Mouse (Mus musculus) small intestine, adult 2 months (tissue): ENCODE measurements around the gene Il11. TPM values are rescaled to one million over a fixed set of nuclear protein-coding genes. Genes with fewer than 3 reads are reported as not detected.
"Not testable (repeated sequence)": the region's sequence is repeated elsewhere in the genome, so short reads cannot be mapped to it uniquely, and the experiment has no call there.

ENCODE experiments used
- H3K27ac ChIP-seq: fragments of 200-500 bp; 2 replicates; pipeline ENCODE4 v1.5.1; 2012; ENCODE audit warnings: low read depth, low read length, control low read depth, inconsistent platforms; ENCODE audit not compliant: insufficient read depth
- H3K27me3 ChIP-seq: fragments of 200-500 bp; 2 replicates; pipeline ENCODE4 v1.6.1; 2012; ENCODE audit warnings: mild to moderate bottlenecking, moderate library complexity, low read length, inconsistent platforms; ENCODE audit not compliant: control insufficient read depth, insufficient read depth
- H3K36me3 ChIP-seq: fragments of 200-500 bp; 2 replicates; pipeline ENCODE4 v1.6.1; 2012; ENCODE audit warnings: mild to moderate bottlenecking, low read length, control low read depth, inconsistent platforms; ENCODE audit not compliant: control insufficient read depth, insufficient read depth
- H3K4me1 ChIP-seq: fragments of 200-500 bp; 2 replicates; pipeline ENCODE4 v1.6.1; 2012; ENCODE audit warnings: low read length, inconsistent platforms, mixed read lengths; ENCODE audit not compliant: control insufficient read depth, insufficient read depth, insufficient read length
- H3K4me3 ChIP-seq: fragments of 200-500 bp; 2 replicates; pipeline ENCODE4 v1.5.1; 2012; ENCODE audit warnings: low read depth, mild to moderate bottlenecking, control low read depth, inconsistent platforms, low read length, moderate library complexity
- CTCF ChIP-seq: fragments of 200-500 bp; IDR thresholded peaks from 2 replicates; pipeline ENCODE4 v1.5.1; 2012; ENCODE audit warnings: low read depth, mild to moderate bottlenecking, control low read depth, inconsistent platforms, low read length, moderate library complexity, mixed read lengths; ENCODE audit not compliant: insufficient replicate concordance, insufficient read length; ENCODE audit errors: extremely low read depth
- POLR2A ChIP-seq: fragments of 200-500 bp; IDR thresholded peaks from 2 replicates; pipeline ENCODE4 v1.6.1; 2012; ENCODE audit warnings: low read depth, mild to moderate bottlenecking, control low read depth, inconsistent platforms, low read length, moderate library complexity
- WGBS: fragments of 180-500 bp; shearing (Covaris S2); methylation state at CpG from one replicate; pipeline ENCODE4 v1.1.7; 2018; 5-methylcytosine and 5-hydroxymethylcytosine counted together
- polyA plus RNA-seq: library from polyadenylated mRNA; depleted of rRNA; stranded (reverse); fragments of >200 nt; gene quantifications from 2 replicates; pipeline ENCODE4 v1.2.3, GENCODE M21; 2012

Il11 gene
- polyA plus RNA-seq, 1 experiment, result 0.32 TPM

GRCm38 (mm10) chr7:4794631-4795168 is 12.0 kb upstream of the Il11 start:
- Histone ChIP-seq H3K36me3 (peaks cover 20% of the 10 kb centered on the region), H3K4me1 (peaks cover 5% of the 10 kb centered on the region; the same call in 1 of the 2 replicates), H3K27me3 (no peaks in the 10 kb centered on the region), H3K27ac (0 out of 2 replicates have a peak overlapping the region, but pooled peaks have one; percentile 6), H3K4me3 (no peak overlapping the region)
- WGBS, result 59% methylated on average over 3 of the region's 3 CpGs
- TF ChIP-seq POLR2A (no peak), CTCF (no peak)

GRCm38 (mm10) chr7:4793674-4794073 is 11.0 kb upstream of the Il11 start:
- TF ChIP-seq CTCF (no peak), POLR2A (no peak)
- peaks cover 20% of the 10 kb centered on the region for H3K36me3 ChIP-seq
- 27% methylated on average over 4 of the region's 4 CpGs for WGBS
- H3K4me3 ChIP-seq, result peak overlapping the region; percentile 88
- H3K27me3 ChIP-seq, result no peaks in the 10 kb centered on the region
- peaks cover 7% of the 10 kb centered on the region; the same call in 1 of the 2 replicates for H3K4me1 ChIP-seq
- H3K27ac ChIP-seq, result 0 out of 2 replicates have a peak overlapping the region, but pooled peaks have one; percentile 25

- H3K36me3 ChIP-seq, result peaks cover 20% of the 10 kb centered on the region
- H3K4me3 ChIP-seq, result peak overlapping the region; percentile 88
- not testable (repeated sequence) for H3K27me3 ChIP-seq, H3K4me1 ChIP-seq
- peak overlapping the region; percentile 90; the same call in 1 of the 2 replicates for H3K27ac ChIP-seq
- under 1% methylated on average over 31 of the region's 31 CpGs for WGBS
Measured at GRCm38 (mm10) chr7:4793248-4793647, 10.6 kb upstream of the Il11 start.

- peak within 1 kb of the TSS; percentile 88 for H3K4me3 ChIP-seq
- TF ChIP-seq CTCF (no peak), POLR2A (peak; percentile 85; the same call in 1 of the 2 replicates)
- H3K4me1 ChIP-seq, result peaks cover 7% of the 10 kb centered on the region; the same call in 1 of the 2 replicates
- no peaks in the 10 kb centered on the region for H3K27me3 ChIP-seq
- peaks cover 20% of the 10 kb centered on the region for H3K36me3 ChIP-seq
- H3K27ac ChIP-seq, result peak within 1 kb of the TSS; percentile 97
- under 1% methylated on average over 54 of the region's 54 CpGs for WGBS
Measured at GRCm38 (mm10) chr7:4792278-4793212, 9.9 kb upstream of the Il11 start, which contains the start of gene Rpl28. TSS of gene Rpl28 (plus strand) at chr7:4792874.

- peaks cover 7% of the 10 kb centered on the region; the same call in 1 of the 2 replicates for H3K4me1 ChIP-seq
- TF ChIP-seq CTCF, result no peak
- TF ChIP-seq POLR2A, result no peak; the same call in none of the 2 replicates
- 4% methylated on average over 40 of the region's 40 CpGs for WGBS
- H3K27ac ChIP-seq, result peak within 1 kb of the TSS; percentile 84
- H3K27me3 ChIP-seq, result no peaks in the 10 kb centered on the region
- peaks cover 9% of the 10 kb centered on the region for H3K36me3 ChIP-seq
- peak within 1 kb of the TSS; percentile 81 for H3K4me3 ChIP-seq
Measured at GRCm38 (mm10) chr7:4789436-4789935, 6.8 kb upstream of the Il11 start, which contains the start of gene Tmem238. TSS of gene Tmem238 (minus strand) at chr7:4789656.

- no peak for TF ChIP-seq POLR2A
- no peak for TF ChIP-seq CTCF
- peaks cover 8% of the 10 kb centered on the region for H3K36me3 ChIP-seq
- 1% methylated on average over 64 of the region's 64 CpGs for WGBS
- H3K4me3 ChIP-seq, result peak overlapping the region; percentile 81
- H3K27ac ChIP-seq, result peak overlapping the region; percentile 77
- peaks cover 7% of the 10 kb centered on the region; the same call in 1 of the 2 replicates for H3K4me1 ChIP-seq
- no peaks in the 10 kb centered on the region for H3K27me3 ChIP-seq
Measured at GRCm38 (mm10) chr7:4788499-4789435, 6.1 kb upstream of the Il11 start.
